Mouse (Mus musculus) stomach, embryonic 14.5 days (tissue): ENCODE data around the gene Alkbh1. TPM values are rescaled to one million over a fixed set of nuclear protein-coding genes. Genes with fewer than 3 reads are reported as not detected.

Source experiments
- ATAC-seq: fragments of 200-750 bp; cut with Nextera tagmentation; 2 replicates; pipeline ENCODE4 v1.8.0; 2017; ENCODE audit warnings: low read depth, moderate TSS enrichment; ENCODE audit not compliant: insufficient number of reproducible peaks, insufficient read depth, low FRiP score
- H3K27ac ChIP-seq: fragments of 300-500 bp; sonication (generic); 2 replicates; pipeline ENCODE4 v1.5.1; 2014; ENCODE audit warnings: mild to moderate bottlenecking, low read length, moderate library complexity, mixed read lengths
- H3K27me3 ChIP-seq: fragments of 300-500 bp; sonication (generic); 2 replicates; pipeline ENCODE4 v1.6.1; 2014; ENCODE audit warnings: low read length, control low read depth, mixed read lengths; ENCODE audit not compliant: control insufficient read depth, insufficient read depth
- H3K36me3 ChIP-seq: fragments of 300-500 bp; sonication (generic); 2 replicates; pipeline ENCODE4 v1.6.1; 2014; ENCODE audit warnings: mild to moderate bottlenecking, control low read depth, low read length, moderate library complexity, mixed read lengths; ENCODE audit not compliant: control insufficient read depth, insufficient read depth
- H3K4me1 ChIP-seq: fragments of 300-500 bp; sonication (generic); 2 replicates; pipeline ENCODE4 v1.6.1; 2014; ENCODE audit warnings: low read length, control low read depth, mixed read lengths; ENCODE audit not compliant: control insufficient read depth, insufficient read depth
- H3K4me2 ChIP-seq: fragments of 300-500 bp; sonication (generic); replicated peaks from 2 replicates; pipeline ENCODE4 v1.6.1; 2014; ENCODE audit warnings: low read depth, low read length, control low read depth
- H3K4me3 ChIP-seq: fragments of 300-500 bp; sonication (generic); 2 replicates; pipeline ENCODE4 v1.5.1; 2014; ENCODE audit warnings: low read depth, low read length, control low read depth
- H3K9ac ChIP-seq: fragments of 300-500 bp; sonication (generic); replicated peaks from 2 replicates; pipeline ENCODE4 v1.6.1; 2014; ENCODE audit warnings: low read depth, mild to moderate bottlenecking, control low read depth, low read length, moderate library complexity, mixed read lengths
- H3K9me3 ChIP-seq: fragments of 300-500 bp; sonication (generic); 2 replicates; pipeline ENCODE4 v1.6.1; 2016; ENCODE audit warnings: low read depth, low read length, control low read depth; ENCODE audit not compliant: control insufficient read depth
- WGBS: fragments of 180-500 bp; shearing (Covaris S2); extraction: QIAGEN DNeasy Blood & Tissue Kit; methylation state at CpG from one replicate; pipeline ENCODE4 v1.1.7; 2014; 5-methylcytosine and 5-hydroxymethylcytosine counted together
- polyA plus RNA-seq: library from polyadenylated mRNA; unstranded; fragments of >200 nt; fragmentation: Nextera tagmentation; extraction: Ambion mirVana; gene quantifications from 2 replicates; pipeline ENCODE4 v1.2.1, GENCODE M21; 2014

Alkbh1 gene
- polyA plus RNA-seq, 1 experiment from 2014 or later = 76.9 TPM

DNA sequence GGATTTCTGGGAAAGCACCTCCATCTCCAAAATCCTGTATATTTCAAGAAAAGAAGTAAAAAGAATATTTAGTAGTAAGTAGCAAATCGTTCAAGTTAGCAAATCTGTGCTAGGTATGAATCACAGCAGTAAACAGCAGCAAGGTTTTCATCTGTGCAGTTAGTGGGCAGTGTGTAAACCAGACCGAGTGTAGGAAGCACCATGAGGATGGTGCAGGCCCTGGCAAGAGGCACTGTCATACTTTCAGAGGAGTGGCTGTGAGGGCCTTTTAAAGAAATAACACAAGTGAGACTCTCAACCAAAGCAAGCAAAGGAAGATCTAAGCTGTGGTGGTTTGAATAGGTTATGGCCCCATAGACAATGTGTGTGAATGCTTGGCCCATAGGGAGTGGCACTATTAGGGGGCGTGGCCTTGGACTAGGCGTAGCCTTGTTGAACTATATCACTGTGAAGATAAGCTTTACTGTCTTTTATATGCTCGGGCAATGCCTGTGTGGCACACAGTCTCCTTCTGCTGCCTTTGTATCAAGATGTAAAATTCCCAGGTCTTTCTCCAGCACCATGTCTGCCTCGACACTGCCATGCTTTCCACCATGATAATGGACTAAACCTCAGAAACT lies 21.0 kb upstream of the Alkbh1 start:
- Histone ChIP-seq H3K27ac (no peak overlapping the region), H3K4me2 (no peak overlapping the region), H3K9ac (no peak overlapping the region), H3K36me3 (peaks cover 59% of the 10 kb centered on the region), H3K9me3 (no peaks in the 10 kb centered on the region), H3K27me3 (no peaks in the 10 kb centered on the region), H3K4me3 (no peak overlapping the region), H3K4me1 (no peaks in the 10 kb centered on the region)
- 85% methylated on average over 6 of the region's 6 CpGs for WGBS
- ATAC-seq = no peak

DNA sequence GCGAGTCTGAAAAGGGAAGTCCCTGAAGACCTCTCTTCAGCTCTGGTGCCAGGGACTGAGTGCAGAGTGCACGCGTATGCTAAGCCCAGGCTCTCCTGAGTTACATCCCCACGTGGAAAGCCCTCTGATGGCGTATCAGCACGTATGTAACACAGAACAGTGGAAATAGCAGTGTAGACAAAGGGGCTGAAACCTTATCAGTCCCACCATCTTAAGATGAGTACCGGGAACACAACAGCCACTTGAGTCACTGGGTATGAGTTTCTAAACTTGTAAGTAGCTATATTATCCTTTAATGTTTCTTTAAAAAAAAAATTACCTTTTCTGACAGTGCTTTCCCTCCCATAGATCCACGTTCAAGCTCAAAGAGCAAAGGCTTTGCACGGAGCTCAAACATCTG lies 5.6 kb upstream of the Alkbh1 start:
- ATAC-seq = no peak
- WGBS = 89% methylated on average over 9 of the region's 9 CpGs
- Histone ChIP-seq H3K4me3 (no peak overlapping the region), H3K9ac (no peak overlapping the region), H3K27ac (no peak overlapping the region), H3K9me3 (no peaks in the 10 kb centered on the region), H3K4me1 (0 out of 2 replicates have a peak, but pooled peaks cover 3% of the 10 kb centered on the region), H3K36me3 (peaks cover 71% of the 10 kb centered on the region), H3K27me3 (no peaks in the 10 kb centered on the region), H3K4me2 (no peak overlapping the region)

DNA sequence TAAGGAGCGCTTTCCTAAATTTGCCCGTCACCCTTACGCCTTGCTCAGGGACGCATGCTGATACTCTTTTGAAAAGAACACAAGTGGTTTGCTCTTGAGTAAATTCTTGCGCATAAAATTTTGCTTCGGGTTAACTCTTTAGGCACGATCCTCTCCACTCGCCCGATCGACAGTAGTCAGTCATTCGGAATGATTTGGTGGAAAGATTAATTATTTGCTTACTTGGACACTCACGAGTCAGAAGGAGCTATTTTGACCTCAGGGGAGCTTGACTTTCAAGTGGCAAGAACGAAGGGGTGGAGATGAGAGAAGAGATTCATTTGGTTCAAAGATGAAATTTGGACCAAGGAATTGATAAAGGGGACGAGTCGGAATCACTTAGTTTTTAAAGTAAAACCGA lies 394 bp upstream of the Alkbh1 start:
- WGBS = 3% methylated on average over 16 of the region's 16 CpGs
- Histone ChIP-seq H3K4me1 (peaks cover 7% of the 10 kb centered on the region; the same call in 1 of the 2 replicates), H3K4me3 (peak overlapping the region; percentile 93), H3K9me3 (no peaks in the 10 kb centered on the region), H3K27ac (no peak overlapping the region), H3K36me3 (peaks cover 41% of the 10 kb centered on the region), H3K9ac (peak overlapping the region; percentile 14), H3K4me2 (peak overlapping the region; percentile 81), H3K27me3 (no peaks in the 10 kb centered on the region)
- no peak for ATAC-seq

DNA sequence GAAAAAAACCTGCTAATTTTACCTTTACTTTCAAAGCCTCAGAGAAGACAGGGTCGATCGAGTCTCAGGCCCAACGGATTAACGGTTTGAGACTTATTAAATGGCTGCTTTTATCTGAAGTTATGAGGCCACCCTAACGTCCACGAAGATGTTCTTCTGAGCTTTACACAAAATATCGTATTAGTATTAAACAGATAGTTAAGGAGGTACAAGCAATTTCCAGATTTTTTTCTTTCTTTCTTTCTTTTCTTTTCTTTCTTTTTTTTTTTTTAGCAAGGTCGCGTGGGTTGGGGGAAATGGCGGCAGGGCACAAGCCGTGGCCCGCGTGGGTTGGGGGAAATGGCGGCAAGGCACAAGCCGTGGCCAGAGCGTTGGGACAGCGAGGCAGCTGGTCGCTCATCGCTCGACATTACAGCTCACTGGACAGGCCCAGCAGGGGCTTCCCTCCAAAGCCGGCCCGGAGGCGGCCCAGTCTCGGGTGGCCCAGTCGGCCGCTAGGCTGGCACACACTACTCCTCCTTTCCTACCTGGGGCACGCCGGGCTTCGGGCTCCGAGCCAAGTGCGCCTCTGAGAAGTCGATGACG lies 610 bp downstream of the Alkbh1 start:
- Histone ChIP-seq H3K4me1 (peaks cover 7% of the 10 kb centered on the region; the same call in 1 of the 2 replicates), H3K4me2 (peak overlapping the region; percentile 69), H3K27ac (peak overlapping the region; percentile 87), H3K36me3 (peaks cover 41% of the 10 kb centered on the region), H3K9me3 (no peaks in the 10 kb centered on the region), H3K9ac (peak overlapping the region; percentile 95), H3K4me3 (peak overlapping the region; percentile 93), H3K27me3 (no peaks in the 10 kb centered on the region)
- ATAC-seq = peak; percentile 76
- WGBS = under 1% methylated on average over 33 of the region's 33 CpGs

DNA sequence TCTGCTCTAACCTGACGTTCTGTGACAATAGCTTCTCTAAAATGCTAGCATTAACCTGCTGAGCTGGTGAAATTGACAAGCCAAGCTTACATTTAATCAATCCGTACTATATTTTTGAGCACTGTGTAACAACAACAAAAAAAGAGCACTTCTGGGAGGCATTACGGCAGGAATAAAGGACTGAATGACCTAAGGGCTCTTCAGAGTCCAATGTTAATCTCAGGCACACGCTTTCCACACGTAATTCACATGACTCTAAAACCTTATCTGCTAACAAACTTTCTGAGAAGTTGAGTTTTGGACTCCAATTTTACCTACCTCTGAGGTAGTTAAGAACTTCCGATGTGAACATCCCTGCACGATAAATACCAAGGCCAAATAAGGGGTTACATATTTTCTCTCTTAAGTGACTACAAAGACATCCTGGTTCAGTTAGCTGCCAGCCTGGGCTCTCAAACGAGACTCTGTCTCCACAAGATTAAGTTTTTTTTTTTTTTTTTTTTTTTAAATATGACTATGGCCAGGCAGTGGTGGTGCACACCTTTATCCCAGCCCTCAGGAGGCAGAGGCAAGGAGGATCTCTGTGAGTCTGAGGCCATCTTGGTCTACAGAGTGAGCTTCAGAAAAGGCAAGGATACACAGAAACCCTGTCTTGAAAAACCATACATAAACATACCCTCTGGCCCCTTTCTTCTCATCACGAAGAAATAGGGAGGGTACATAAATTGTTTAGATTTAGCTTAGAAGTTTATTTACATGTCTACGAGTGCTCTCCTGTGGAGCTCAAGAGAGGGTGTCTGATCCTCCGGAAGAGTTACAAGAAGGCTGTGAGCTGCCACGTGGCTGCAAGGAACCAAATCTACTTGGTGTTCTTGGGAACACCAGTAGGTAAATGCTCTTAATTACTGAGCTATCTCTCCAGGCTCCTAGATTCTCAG lies 1.4 kb downstream of the Alkbh1 start:
- Histone ChIP-seq H3K27me3 (no peaks in the 10 kb centered on the region), H3K4me1 (peaks cover 7% of the 10 kb centered on the region; the same call in 1 of the 2 replicates), H3K27ac (no peak overlapping the region), H3K36me3 (peaks cover 42% of the 10 kb centered on the region), H3K9ac (peak overlapping the region; percentile 95), H3K4me3 (peak overlapping the region; percentile 93), H3K4me2 (peak overlapping the region; percentile 69), H3K9me3 (no peaks in the 10 kb centered on the region)
- WGBS = 20% methylated on average over 12 of the region's 12 CpGs
- ATAC-seq = no peak

DNA sequence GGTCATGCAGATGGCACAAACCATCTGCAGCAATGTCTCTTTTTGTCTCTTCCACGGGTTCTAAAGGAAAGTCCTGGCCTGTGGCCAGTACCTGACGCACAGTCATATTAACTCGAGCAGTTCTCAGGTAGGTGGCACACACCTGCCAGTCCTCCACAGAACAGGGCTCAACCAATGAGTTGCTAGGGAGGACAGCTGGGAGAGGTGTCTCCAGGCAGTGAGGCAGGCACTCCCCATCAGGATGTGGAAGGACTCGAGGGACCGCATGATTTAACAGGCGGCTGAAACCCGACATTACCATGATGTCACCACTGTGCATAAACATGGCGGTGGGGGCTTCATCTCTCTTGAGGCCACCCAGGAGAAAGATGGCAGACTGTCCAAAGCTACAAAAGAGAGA lies 14.9 kb downstream of the Alkbh1 start:
- Histone ChIP-seq H3K4me1 (no peaks in the 10 kb centered on the region), H3K36me3 (peaks cover 67% of the 10 kb centered on the region), H3K9me3 (no peaks in the 10 kb centered on the region), H3K4me2 (no peak overlapping the region), H3K27me3 (no peaks in the 10 kb centered on the region), H3K4me3 (no peak overlapping the region), H3K27ac (no peak overlapping the region), H3K9ac (no peak overlapping the region)
- 87% methylated on average over 8 of the region's 8 CpGs for WGBS
- ATAC-seq = no peak

DNA sequence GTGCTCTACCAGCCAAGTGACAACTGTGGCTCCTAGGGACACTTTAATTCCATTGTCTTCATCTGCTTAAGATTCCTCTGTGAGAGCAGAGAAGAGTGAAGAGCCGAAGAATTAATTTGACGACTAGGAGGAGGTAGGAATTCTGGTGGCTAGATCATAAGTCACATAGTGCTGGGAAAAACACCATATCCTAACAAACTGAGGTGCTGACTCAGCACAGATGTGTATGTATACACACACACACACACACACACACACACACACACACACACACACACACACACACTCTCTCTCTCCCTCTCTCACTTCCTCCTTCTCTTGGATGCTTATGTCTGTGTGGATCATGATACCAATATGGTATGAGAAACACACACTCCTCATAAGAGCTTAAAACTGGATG lies 15.5 kb downstream of the Alkbh1 start:
- ATAC-seq = no peak
- Histone ChIP-seq H3K27ac (no peak overlapping the region), H3K4me3 (no peak overlapping the region), H3K27me3 (no peaks in the 10 kb centered on the region), H3K9me3 (no peaks in the 10 kb centered on the region), H3K9ac (no peak overlapping the region), H3K36me3 (peaks cover 64% of the 10 kb centered on the region), H3K4me2 (no peak overlapping the region), H3K4me1 (no peaks in the 10 kb centered on the region)
- WGBS = 87% methylated on average over 2 of the region's 2 CpGs

DNA sequence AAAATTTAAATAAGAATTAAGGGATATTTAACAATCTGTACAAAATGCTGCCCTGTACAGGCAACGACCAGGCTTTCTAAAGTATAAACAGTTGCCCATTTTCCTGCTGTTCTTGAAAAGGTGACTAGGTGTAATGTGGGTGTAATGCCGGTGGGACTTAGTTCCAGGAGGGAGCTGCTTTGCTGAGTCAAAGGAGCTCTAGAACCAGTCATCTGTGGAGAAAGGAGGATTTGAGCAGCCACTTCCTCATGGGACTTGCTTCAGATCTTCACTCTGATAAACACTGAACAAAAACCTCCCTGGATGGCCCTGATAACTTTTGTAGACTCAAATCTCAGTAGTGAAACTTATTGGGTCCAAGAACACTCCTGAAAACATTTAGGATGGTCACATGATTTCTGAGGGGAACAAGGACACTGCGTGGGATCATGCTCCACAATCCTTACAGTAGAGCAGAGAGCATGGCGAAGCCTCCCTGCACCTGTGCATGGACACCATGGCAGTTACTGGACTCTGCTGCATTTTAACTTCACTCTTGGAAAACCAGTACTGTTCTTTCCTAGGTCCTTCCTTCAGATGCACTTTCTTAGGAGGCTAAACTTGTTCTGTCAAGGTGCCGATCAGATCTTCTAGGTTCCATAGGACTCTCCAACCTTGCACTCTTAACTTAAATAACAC lies 17.3 kb downstream of the Alkbh1 start:
- H3K36me3 ChIP-seq = peaks cover 49% of the 10 kb centered on the region
- WGBS = 92% methylated on average over 5 of the region's 5 CpGs
- H3K27me3 ChIP-seq = no peaks in the 10 kb centered on the region
- H3K4me1 ChIP-seq = no peaks in the 10 kb centered on the region
- H3K9me3 ChIP-seq = no peaks in the 10 kb centered on the region
- no peak overlapping the region for H3K27ac ChIP-seq
- H3K9ac ChIP-seq = no peak overlapping the region
- no peak for ATAC-seq
- no peak overlapping the region for H3K4me3 ChIP-seq
- no peak overlapping the region for H3K4me2 ChIP-seq
